Mouse (Mus musculus) kidney, adult 2 months (tissue): ENCODE measurements around the gene Hist1h2bk.

Source experiments
- CTCF ChIP-seq: fragments of 200-500 bp; conservative IDR thresholded peaks from 2 replicates; pipeline ENCODE4 v1.5.1; 2011; ENCODE audit warnings: low read depth, mild to moderate bottlenecking, control low read depth, low read length, moderate library complexity, mixed read lengths; ENCODE audit not compliant: insufficient read depth, insufficient read length
- POLR2A ChIP-seq: fragments of 200-500 bp; IDR thresholded peaks from one replicate; pipeline ENCODE4 v1.6.1; 2011; ENCODE audit warnings: low read depth, low read length, control low read depth

- TF ChIP-seq CTCF (no peak), POLR2A (no peak)
Measured at GRCm38 (mm10) chr13:22044432-22045155, 8.9 kb downstream of the Hist1h2bk start.
